Mouse (Mus musculus) liver, postnatal 0 days (tissue): Measurements from ENCODE around the gene Atf7ip. TPM values are rescaled to one million over a fixed set of nuclear protein-coding genes. Genes with fewer than 3 reads are reported as not detected.

Source experiments
- ATAC-seq: fragments of 200-750 bp; cut with Nextera tagmentation; 2 replicates; pipeline ENCODE4 v1.8.0; 2017; ENCODE audit warnings: mild to moderate bottlenecking, moderate library complexity
- DNase-seq: peaks from one replicate; pipeline ENCODE4 v3.0.0-alpha.2; 2016
- H3K27ac ChIP-seq: fragments of 300-500 bp; sonication (generic); 2 replicates; pipeline ENCODE4 v1.5.1; 2014; ENCODE audit warnings: antibody characterized with exemption, moderate library complexity, mild to moderate bottlenecking, low read depth
- H3K27me3 ChIP-seq: fragments of 300-500 bp; sonication (generic); 2 replicates; pipeline ENCODE4 v1.6.1; 2014; ENCODE audit warnings: low read length, control low read depth, mixed read lengths; ENCODE audit not compliant: insufficient read depth
- H3K36me3 ChIP-seq: fragments of 300-500 bp; sonication (generic); replicated peaks from 2 replicates; pipeline ENCODE4 v1.6.1; 2014; ENCODE audit warnings: mild to moderate bottlenecking, control low read depth, low read length, moderate library complexity, mixed read lengths; ENCODE audit not compliant: insufficient read depth
- H3K4me1 ChIP-seq: fragments of 300-500 bp; sonication (generic); 2 replicates; pipeline ENCODE4 v1.6.1; 2014; ENCODE audit warnings: antibody characterized with exemption, mild to moderate bottlenecking, control low read depth; ENCODE audit not compliant: insufficient read depth
- H3K4me2 ChIP-seq: fragments of 300-500 bp; sonication (generic); 2 replicates; pipeline ENCODE4 v1.6.1; 2014; ENCODE audit warnings: low read depth, mild to moderate bottlenecking, low read length, moderate library complexity, mixed read lengths
- H3K4me3 ChIP-seq: fragments of 300-500 bp; sonication (generic); 2 replicates; pipeline ENCODE4 v1.5.1; 2014; ENCODE audit warnings: low read depth, low read length
- H3K9ac ChIP-seq: fragments of 300-500 bp; sonication (generic); replicated peaks from 2 replicates; pipeline ENCODE4 v1.6.1; 2014; ENCODE audit warnings: mild to moderate bottlenecking, moderate library complexity
- H3K9me3 ChIP-seq: fragments of 300-500 bp; sonication (generic); 2 replicates; pipeline ENCODE4 v1.6.1; 2016; ENCODE audit warnings: mild to moderate bottlenecking, control low read depth, low read length, mixed read lengths
- CTCF ChIP-seq: sonication (generic); IDR thresholded peaks from 2 replicates; pipeline ENCODE4 v1.5.1; 2016; ENCODE audit warnings: antibody characterized with exemption, low read depth
- EP300 ChIP-seq: IDR thresholded peaks from 2 replicates; pipeline ENCODE4 v1.6.1; 2016; ENCODE audit warnings: antibody characterized with exemption, low read depth, mild to moderate bottlenecking
- WGBS: fragments of 180-500 bp; shearing (Covaris S2); extraction: QIAGEN DNeasy Blood & Tissue Kit; methylation state at CpG from one replicate; pipeline ENCODE4 v1.1.7; 2014; ENCODE audit not compliant: insufficient replicate concordance; 5-methylcytosine and 5-hydroxymethylcytosine counted together
- polyA plus RNA-seq: library from polyadenylated mRNA; unstranded; fragments of >200 nt; fragmentation: Nextera tagmentation; extraction: Ambion mirVana; gene quantifications from 2 replicates; pipeline ENCODE4 v1.2.1, GENCODE M21; 2015

Atf7ip gene
- polyA plus RNA-seq, 1 experiment from 2014 or later: 6.6 TPM

DNA sequence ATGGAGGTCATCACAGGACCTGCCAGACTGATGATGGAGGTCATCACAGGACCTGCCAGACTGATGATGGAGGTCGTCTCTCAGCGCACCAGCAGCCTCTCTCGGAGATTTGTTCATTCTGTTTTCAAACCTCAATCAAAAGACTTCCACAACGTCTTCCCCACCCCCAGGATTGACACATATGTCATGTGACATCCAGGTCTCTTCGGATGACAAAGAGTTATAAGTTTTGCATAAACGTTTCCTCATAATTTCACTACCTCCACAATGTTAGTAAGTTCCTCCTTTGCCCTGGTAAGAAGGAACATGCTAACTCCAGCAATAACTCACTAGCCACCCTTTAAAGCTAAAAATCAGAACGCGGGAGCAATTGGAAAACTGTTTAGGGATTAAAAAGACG, 153.3 kb downstream of the Atf7ip start:
- 72% methylated on average over 9 of the region's 9 CpGs for WGBS
- TF ChIP-seq EP300: peak; percentile 20; the same call in 1 of the 2 replicates
- TF ChIP-seq CTCF: no peak
- H3K9ac ChIP-seq: no peak overlapping the region
- H3K4me2 ChIP-seq: 0 out of 2 replicates have a peak overlapping the region, but pooled peaks have one; percentile 73
- peak overlapping the region; percentile 48; the same call in 1 of the 2 replicates for H3K27ac ChIP-seq
- H3K36me3 ChIP-seq: no peaks in the 10 kb centered on the region
- no peaks in the 10 kb centered on the region for H3K9me3 ChIP-seq
- DNase-seq: peak; percentile 28
- ATAC-seq: peak; percentile 14; the same call in 1 of the 2 replicates
- H3K27me3 ChIP-seq: peaks cover 11% of the 10 kb centered on the region
- H3K4me1 ChIP-seq: peaks cover 12% of the 10 kb centered on the region
- no peak overlapping the region for H3K4me3 ChIP-seq

Other genes with a start within 250 kb of the Atf7ip start
- not detected in 2 replicates for gene Gm8994, start 178.6 kb upstream of the Atf7ip start, polyA plus RNA-seq
- 0.47 and 0.67 TPM in 2 replicates for gene E330021D16Rik, start 90.6 kb upstream of the Atf7ip start, polyA plus RNA-seq
- 30.7 and 31.3 TPM in 2 replicates for gene Plbd1, start 155.8 kb downstream of the Atf7ip start, polyA plus RNA-seq